Mouse (Mus musculus): Measurements from ENCODE around the gene Ing2. TPM values are rescaled to one million over a fixed set of nuclear protein-coding genes. Genes with fewer than 3 reads are reported as not detected.

The Ing2 gene
- total and polyA plus RNA-seq, 3 experiments, result 7.2 to 22.0 (median 16.8) TPM

DNA sequence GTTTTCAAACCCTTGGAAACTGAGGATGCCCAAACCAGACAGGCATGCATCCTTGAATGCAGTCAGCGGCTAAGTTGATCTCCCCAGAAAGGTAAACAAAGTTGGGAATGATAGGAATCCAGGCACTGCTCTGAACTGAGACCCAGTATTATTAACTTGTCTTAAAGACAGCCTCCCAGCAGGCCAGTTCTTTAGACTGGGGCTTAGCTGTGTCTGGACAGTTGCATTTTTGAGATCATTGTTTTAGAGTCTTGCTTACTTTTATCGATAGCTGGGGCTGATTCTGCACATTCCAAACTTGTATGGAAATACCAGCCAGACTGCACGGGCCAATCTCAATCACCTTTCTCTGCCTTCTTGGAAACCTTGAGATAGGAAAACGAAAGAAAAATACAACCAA lies 24.5 kb downstream of the Ing2 start:
- Histone ChIP-seq H3K27me3 (replicated peaks) (no peaks in the 10 kb centered on the region), H3K4me3 (replicated peaks in 1 of 3; ENCODE audit: low read depth in 2 of 3, low read length in 2 of 3, poor library complexity in 1 of 3) (no peak overlapping the region), H3K4me1 (ENCODE audit: control insufficient read depth in 1 of 2, insufficient read depth in 2 of 2) (peaks cover 2 to 15% of the 10 kb centered on the region in 2 experiments; a peak in 3 of 4 replicates), H3K79me2 (replicated peaks; ENCODE audit: control insufficient read depth, extremely low read depth, insufficient read depth, poor library complexity, severe bottlenecking) (no peaks in the 10 kb centered on the region), H3K9ac (ENCODE audit: insufficient read depth, low read depth) (no peak overlapping the region), H3K27ac (ENCODE audit: insufficient read depth, low read depth) (no peak overlapping the region), H3K36me3 (replicated peaks in 1 of 2; ENCODE audit: control insufficient read depth in 1 of 2, insufficient read depth in 1 of 2, low read length in 1 of 2) (no peaks in the 10 kb centered on the region), H3K9me3 (replicated peaks; ENCODE audit: low read length) (no peaks in the 10 kb centered on the region), H3K4me2 (ENCODE audit: insufficient read depth, low read depth, poor library complexity, severe bottlenecking) (no peak overlapping the region)
- in situ Hi-C loops (cut with MboI; ENCODE audit: low pct_ligation_motif_present, low pct_unique_long_range_greater_than_20kb, low sequenced_read_pairs) (no loop called here), dilution Hi-C loops (cut with MboI; ENCODE audit: extremely low pct_ligation_motif_present, extremely low pct_unique_long_range_greater_than_20kb, low sequenced_read_pairs) (no loop called here)
- no peak for TF ChIP-seq MEF2A (IDR thresholded peaks at IDR 0.05; ENCODE audit: borderline replicate concordance, low read depth, low read length)
- no peak for TF ChIP-seq SIN3A (IDR thresholded peaks at IDR 0.05; ENCODE audit: low read length)
- TF ChIP-seq CHD1 (IDR thresholded peaks at IDR 0.05; ENCODE audit: low read depth, low read length), result no peak
- no peak for TF ChIP-seq POLR2A (IDR thresholded peaks at IDR 0.05; ENCODE audit: low read depth, low read length)
- TF ChIP-seq ETS1 (conservative IDR thresholded peaks at IDR 0.05; ENCODE audit: low read depth, low read length), result no peak
- no peak for TF ChIP-seq HCFC1 (IDR thresholded peaks at IDR 0.05; ENCODE audit: low read depth, low read length)
- TF ChIP-seq GABPA (IDR thresholded peaks at IDR 0.05; ENCODE audit: insufficient replicate concordance, low read depth, low read length), result no peak
- no peak for TF ChIP-seq SMC3 (IDR thresholded peaks at IDR 0.05; ENCODE audit: low read depth, low read length)
- TF ChIP-seq RCOR1 (conservative IDR thresholded peaks at IDR 0.05; ENCODE audit: low read depth, low read length), result no peak
- no peak for TF ChIP-seq MAFK (IDR thresholded peaks at IDR 0.05; ENCODE audit: insufficient replicate concordance, low read length)
- TF ChIP-seq ZMIZ1 (IDR thresholded peaks at IDR 0.05; ENCODE audit: low read depth, low read length), result no peak
- no peak for TF ChIP-seq UBTF (IDR thresholded peaks at IDR 0.05; ENCODE audit: low read depth, low read length)
- no peak for TF ChIP-seq NRF1 (IDR thresholded peaks at IDR 0.05; ENCODE audit: low read depth, low read length)
- TF ChIP-seq ZKSCAN1 (IDR thresholded peaks at IDR 0.05; ENCODE audit: borderline replicate concordance, low read depth, low read length), result no peak
- no peak for TF ChIP-seq ELF1 (IDR thresholded peaks at IDR 0.05; ENCODE audit: low read depth, low read length)
- TF ChIP-seq IRF4 (IDR thresholded peaks at IDR 0.05; ENCODE audit: low read depth, low read length), result no peak
- no peak for TF ChIP-seq PAX5 (IDR thresholded peaks at IDR 0.05; ENCODE audit: low read length)
- DNase-seq (ENCODE audit: extremely low read depth), result no peak

DNA sequence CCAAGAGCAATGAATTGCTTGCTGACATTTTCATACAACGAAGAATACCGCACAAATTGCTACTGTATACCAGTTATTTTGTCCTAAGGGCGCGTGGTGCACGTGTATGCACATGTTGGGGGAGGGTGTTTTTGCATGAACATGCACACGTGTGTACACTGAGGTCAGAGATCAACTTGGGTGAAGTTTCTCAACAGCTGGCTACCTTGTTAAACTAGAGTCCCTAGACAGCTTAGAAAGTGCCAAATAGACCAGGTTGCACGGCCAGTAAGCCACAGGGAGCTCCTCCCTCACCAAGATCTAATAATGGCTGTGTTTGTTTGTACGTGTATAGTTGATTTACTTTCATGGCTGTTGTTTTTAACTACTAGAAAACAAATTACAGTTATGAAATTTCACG lies 25.8 kb downstream of the Ing2 start:
- TF ChIP-seq MAFK (IDR thresholded peaks at IDR 0.05; ENCODE audit: insufficient replicate concordance, low read length) (no peak), ZKSCAN1 (IDR thresholded peaks at IDR 0.05; ENCODE audit: borderline replicate concordance, low read depth, low read length) (no peak), NELFE (IDR thresholded peaks at IDR 0.05; ENCODE audit: low read depth, low read length) (no peak), BHLHE40 (IDR thresholded peaks at IDR 0.05; ENCODE audit: low read depth, low read length) (peak; percentile 70)
- peaks cover 2 to 15% of the 10 kb centered on the region in 2 experiments; a peak in 3 of 4 replicates for H3K4me1 ChIP-seq (ENCODE audit: control insufficient read depth in 1 of 2, insufficient read depth in 2 of 2)

More for the DNA sequence above, 25.8 kb downstream of the Ing2 start:
- Histone ChIP-seq H3K36me3 (replicated peaks in 1 of 2; ENCODE audit: control insufficient read depth in 1 of 2, insufficient read depth in 1 of 2, low read length in 1 of 2) (no peaks in the 10 kb centered on the region), H3K79me2 (replicated peaks; ENCODE audit: control insufficient read depth, extremely low read depth, insufficient read depth, poor library complexity, severe bottlenecking) (no peaks in the 10 kb centered on the region), H3K9me3 (replicated peaks; ENCODE audit: low read length) (no peaks in the 10 kb centered on the region), H3K9ac (ENCODE audit: insufficient read depth, low read depth) (no peak overlapping the region), H3K4me2 (ENCODE audit: insufficient read depth, low read depth, poor library complexity, severe bottlenecking) (no peak overlapping the region), H3K27me3 (replicated peaks) (no peaks in the 10 kb centered on the region), H3K27ac (ENCODE audit: insufficient read depth, low read depth) (no peak overlapping the region), H3K4me3 (replicated peaks in 1 of 3; ENCODE audit: low read depth in 2 of 3, low read length in 2 of 3, poor library complexity in 1 of 3) (no peak overlapping the region)
- dilution Hi-C loops (cut with MboI; ENCODE audit: extremely low pct_ligation_motif_present, extremely low pct_unique_long_range_greater_than_20kb, low sequenced_read_pairs) (no loop called here), in situ Hi-C loops (cut with MboI; ENCODE audit: low pct_ligation_motif_present, low pct_unique_long_range_greater_than_20kb, low sequenced_read_pairs) (no loop called here)
- no peak for DNase-seq (ENCODE audit: extremely low read depth)

Measured in CH12.LX (cell line).